Mouse (Mus musculus) midbrain, postnatal 0 days (tissue): ENCODE results near the gene Pepd. TPM values are rescaled to one million over a fixed set of nuclear protein-coding genes. Genes with fewer than 3 reads are reported as not detected.

Experiments used
- ATAC-seq: fragments of 200-750 bp; cut with Nextera tagmentation; 2 replicates; pipeline ENCODE4 v1.8.0; 2017; ENCODE audit warnings: moderate number of reproducible peaks, mild to moderate bottlenecking, moderate TSS enrichment, moderate library complexity; ENCODE audit not compliant: low FRiP score
- DNase-seq: peaks from one replicate; pipeline ENCODE4 v3.0.0-alpha.2; 2015; ENCODE audit warnings: low spot score
- H3K27ac ChIP-seq: fragments of 300-500 bp; sonication (generic); 2 replicates; pipeline ENCODE4 v1.5.1; 2014; ENCODE audit warnings: low read depth, mild to moderate bottlenecking, low read length, mixed read lengths
- H3K27me3 ChIP-seq: fragments of 300-500 bp; sonication (generic); 2 replicates; pipeline ENCODE4 v1.6.1; 2014; ENCODE audit warnings: low read length, control low read depth, mixed read lengths; ENCODE audit not compliant: insufficient read depth
- H3K36me3 ChIP-seq: fragments of 300-500 bp; sonication (generic); 2 replicates; pipeline ENCODE4 v1.6.1; 2014; ENCODE audit warnings: low read length, control low read depth, mixed read lengths; ENCODE audit not compliant: insufficient read depth
- H3K4me1 ChIP-seq: fragments of 300-500 bp; sonication (generic); 2 replicates; pipeline ENCODE4 v1.6.1; 2014; ENCODE audit warnings: mild to moderate bottlenecking, control low read depth, antibody characterized with exemption, low read length, mixed read lengths; ENCODE audit not compliant: insufficient read depth
- H3K4me2 ChIP-seq: fragments of 300-500 bp; sonication (generic); 2 replicates; pipeline ENCODE4 v1.6.1; 2014; ENCODE audit warnings: low read depth, mild to moderate bottlenecking, low read length, mixed read lengths; ENCODE audit not compliant: poor library complexity, severe bottlenecking
- H3K4me3 ChIP-seq: fragments of 300-500 bp; sonication (generic); 2 replicates; pipeline ENCODE4 v1.5.1; 2014; ENCODE audit warnings: low read depth, mild to moderate bottlenecking, low read length, moderate library complexity
- H3K9ac ChIP-seq: fragments of 300-500 bp; sonication (generic); replicated peaks from 2 replicates; pipeline ENCODE4 v1.6.1; 2014; ENCODE audit warnings: mild to moderate bottlenecking, low read length, moderate library complexity, mixed read lengths; ENCODE audit not compliant: poor library complexity, severe bottlenecking
- H3K9me3 ChIP-seq: fragments of 300-500 bp; sonication (generic); 2 replicates; pipeline ENCODE4 v1.6.1; 2016; ENCODE audit warnings: low read length, control low read depth
- CTCF ChIP-seq: IDR thresholded peaks from 2 replicates; pipeline ENCODE4 v1.5.1; 2016; ENCODE audit warnings: antibody characterized with exemption, mild to moderate bottlenecking
- WGBS: fragments of 180-500 bp; shearing (Covaris S2); extraction: QIAGEN DNeasy Blood & Tissue Kit; methylation state at CpG from one replicate; pipeline ENCODE4 v1.1.7; 2014; 5-methylcytosine and 5-hydroxymethylcytosine counted together
- polyA plus RNA-seq: library from polyadenylated mRNA; unstranded; fragments of >200 nt; fragmentation: Nextera tagmentation; extraction: Ambion mirVana; gene quantifications from 2 replicates; pipeline ENCODE4 v1.2.1, GENCODE M21; 2015
- total RNA-seq: library from RNA; depleted of rRNA; stranded (reverse); fragments of >200 nt; gene quantifications from 2 replicates; pipeline ENCODE4 v1.2.3, GENCODE M21; 2014

The Pepd gene
- total and polyA plus RNA-seq, 2 experiments from 2014 or later = 60.8 to 69.8 TPM

DNA sequence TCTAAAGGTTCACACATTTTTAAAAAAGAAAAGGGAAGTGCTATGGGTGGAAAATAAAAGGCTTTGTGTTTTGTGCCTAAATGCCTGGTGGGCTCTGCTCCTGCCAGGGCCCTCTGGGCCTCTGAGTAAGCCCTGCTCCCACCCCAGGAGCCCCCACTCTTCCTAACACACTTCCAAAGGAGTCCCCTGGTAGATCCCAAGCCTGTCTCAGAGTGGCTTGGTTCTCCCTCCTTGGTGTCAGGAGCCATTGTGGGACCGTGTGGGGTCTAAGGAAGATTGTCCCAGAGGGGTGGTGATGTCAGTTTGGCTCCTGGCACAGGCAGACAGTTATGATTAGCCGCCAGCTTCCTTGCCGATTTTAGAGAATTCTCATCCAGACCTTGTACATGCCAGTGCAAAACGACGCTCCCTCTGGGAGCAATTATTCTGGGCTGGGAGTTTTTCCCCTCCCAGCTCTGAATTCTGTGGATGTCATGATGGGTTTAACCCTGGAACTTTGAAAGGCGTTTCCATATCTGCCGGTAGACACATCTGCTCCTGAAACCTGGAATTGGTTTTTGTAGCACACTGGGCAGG lies 74.5 kb downstream of the Pepd start:
- 39% methylated on average over 7 of the region's 7 CpGs for WGBS
- Histone ChIP-seq H3K27ac (0 out of 2 replicates have a peak overlapping the region, but pooled peaks have one; percentile 13), H3K9ac (no peak overlapping the region), H3K4me2 (no peak overlapping the region), H3K4me1 (peaks cover 15% of the 10 kb centered on the region), H3K27me3 (no peaks in the 10 kb centered on the region), H3K9me3 (no peaks in the 10 kb centered on the region), H3K4me3 (no peak overlapping the region), H3K36me3 (no peaks in the 10 kb centered on the region)
- TF ChIP-seq CTCF = no peak
- ATAC-seq (no peak), DNase-seq (no peak)

DNA sequence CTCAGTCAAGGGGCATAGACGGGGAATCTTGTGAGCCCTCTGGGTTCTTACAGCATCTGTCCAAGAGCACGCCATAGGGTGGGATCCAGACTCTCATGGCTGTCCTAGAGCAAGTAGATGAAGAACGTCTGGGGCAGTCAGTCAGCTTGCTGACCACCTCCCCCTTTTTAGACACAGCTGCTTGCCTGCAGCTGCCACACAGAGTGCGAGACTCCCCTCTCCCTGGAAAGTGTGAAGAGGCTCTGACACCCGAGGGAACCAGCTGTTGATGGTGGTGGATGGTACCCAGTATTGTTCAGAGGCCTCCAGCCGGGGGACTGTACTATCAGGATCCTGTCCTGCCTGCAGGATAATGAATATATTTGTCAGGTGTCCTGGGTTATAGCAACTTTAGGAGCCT lies 75.1 kb downstream of the Pepd start:
- H3K4me3 ChIP-seq = no peak overlapping the region
- H3K9ac ChIP-seq = no peak overlapping the region
- no peaks in the 10 kb centered on the region for H3K36me3 ChIP-seq
- ATAC-seq (no peak), DNase-seq (no peak)
- no peaks in the 10 kb centered on the region for H3K9me3 ChIP-seq
- H3K4me2 ChIP-seq = no peak overlapping the region
- H3K4me1 ChIP-seq = peaks cover 15% of the 10 kb centered on the region
- H3K27ac ChIP-seq = 0 out of 2 replicates have a peak overlapping the region, but pooled peaks have one; percentile 13
- no peaks in the 10 kb centered on the region for H3K27me3 ChIP-seq
- TF ChIP-seq CTCF = no peak
- WGBS = 54% methylated on average over 6 of the region's 6 CpGs

DNA sequence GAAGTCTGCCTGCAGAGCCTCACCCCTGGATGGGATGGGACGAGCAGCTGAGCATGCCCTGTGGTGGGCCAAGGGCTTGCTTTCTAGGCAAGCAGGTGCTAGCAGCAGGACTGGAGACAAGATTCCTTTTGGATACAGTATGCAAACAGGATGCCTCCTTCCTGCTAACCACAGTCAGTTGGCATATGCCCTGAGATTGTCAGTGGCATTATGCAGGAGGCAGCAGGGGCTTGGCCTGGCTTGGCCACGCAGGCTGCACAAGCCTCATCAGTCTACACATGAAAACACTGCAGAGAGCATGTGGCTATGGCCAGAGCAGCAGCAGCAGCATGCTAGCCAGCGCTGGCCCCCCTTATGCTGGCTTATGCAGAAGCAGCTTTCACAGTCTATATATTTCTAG lies 76.3 kb downstream of the Pepd start:
- WGBS = 39% methylated on average over 3 of the region's 3 CpGs
- no peaks in the 10 kb centered on the region for H3K9me3 ChIP-seq
- no peak for TF ChIP-seq CTCF
- ATAC-seq = peak; percentile 60; the same call in 1 of the 2 replicates
- H3K36me3 ChIP-seq = no peaks in the 10 kb centered on the region
- no peak overlapping the region; the same call in 1 of the 2 replicates for H3K9ac ChIP-seq
- H3K4me3 ChIP-seq = no peak overlapping the region
- no peak overlapping the region for H3K4me2 ChIP-seq
- peak overlapping the region; percentile 63 for H3K27ac ChIP-seq
- peak; percentile 59 for DNase-seq
- peaks cover 15% of the 10 kb centered on the region for H3K4me1 ChIP-seq
- no peaks in the 10 kb centered on the region for H3K27me3 ChIP-seq

DNA sequence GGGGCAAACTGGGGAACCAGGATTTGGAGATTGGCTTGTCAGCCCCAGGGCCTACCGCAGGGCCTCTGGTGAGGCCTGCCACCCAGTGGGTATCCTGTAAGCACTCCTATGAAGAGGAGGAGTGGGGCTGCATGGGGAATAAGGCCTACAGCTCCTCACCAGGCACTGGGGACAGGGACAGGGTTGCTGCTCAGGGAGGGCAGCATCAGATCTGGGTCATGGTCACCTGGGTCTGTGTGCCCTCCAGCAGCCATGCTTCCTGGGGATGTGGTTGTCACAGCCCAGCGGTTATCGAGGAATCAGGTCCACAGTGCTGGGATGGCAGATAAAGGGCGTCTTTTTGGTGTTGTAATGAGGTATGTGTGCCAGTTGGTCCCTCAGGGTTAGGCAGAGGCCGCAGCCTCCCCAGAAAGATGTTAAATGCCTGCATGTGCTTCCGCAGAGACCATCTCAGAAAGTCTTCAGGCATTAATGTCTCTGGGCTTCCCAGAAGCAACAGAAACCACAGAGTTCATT lies 79.6 kb downstream of the Pepd start:
- no peak for ATAC-seq
- Histone ChIP-seq H3K27ac (no peak overlapping the region), H3K9me3 (no peaks in the 10 kb centered on the region), H3K4me1 (peaks cover 15% of the 10 kb centered on the region), H3K27me3 (no peaks in the 10 kb centered on the region), H3K4me3 (no peak overlapping the region), H3K36me3 (no peaks in the 10 kb centered on the region), H3K9ac (no peak overlapping the region), H3K4me2 (no peak overlapping the region)
- WGBS = 86% methylated on average over 6 of the region's 6 CpGs
- no peak for TF ChIP-seq CTCF
- DNase-seq = no peak

DNA sequence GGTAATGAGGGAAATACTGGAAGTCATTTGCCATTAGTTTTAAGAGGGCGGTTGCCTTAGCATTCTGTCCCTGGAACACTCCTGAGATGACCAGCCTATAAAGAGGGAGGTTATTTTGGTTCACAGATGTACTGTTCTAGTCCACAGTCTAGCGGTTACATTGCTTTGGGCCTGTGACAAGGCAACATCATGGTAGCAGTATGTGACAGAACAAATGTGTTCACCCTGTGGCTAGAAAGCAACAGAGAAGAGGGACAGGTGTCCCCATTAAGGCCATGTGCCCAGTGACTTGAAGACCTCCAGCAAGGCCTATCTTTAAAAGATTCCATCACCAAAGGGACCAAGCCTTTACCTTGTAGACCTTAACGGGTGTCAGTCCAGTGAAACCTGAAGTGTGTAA lies 80.6 kb downstream of the Pepd start:
- H3K4me1 ChIP-seq = peaks cover 10% of the 10 kb centered on the region
- 93% methylated on average over 3 of the region's 3 CpGs for WGBS
- ATAC-seq = no peak
- DNase-seq = no peak
- H3K9ac ChIP-seq = no peak overlapping the region
- no peak overlapping the region for H3K4me3 ChIP-seq
- no peaks in the 10 kb centered on the region for H3K9me3 ChIP-seq
- H3K36me3 ChIP-seq = no peaks in the 10 kb centered on the region
- no peak for TF ChIP-seq CTCF
- no peak overlapping the region for H3K27ac ChIP-seq
- no peaks in the 10 kb centered on the region for H3K27me3 ChIP-seq
- no peak overlapping the region for H3K4me2 ChIP-seq

- Histone ChIP-seq H3K9me3 (no peaks in the 10 kb centered on the region), H3K27ac (no peak overlapping the region), H3K4me1 (no peaks in the 10 kb centered on the region), H3K36me3 (no peaks in the 10 kb centered on the region), H3K27me3 (no peaks in the 10 kb centered on the region), H3K4me2 (no peak overlapping the region), H3K4me3 (no peak overlapping the region), H3K9ac (no peak overlapping the region)
- TF ChIP-seq CTCF = no peak
- DNase-seq = no peak
- ATAC-seq = no peak; the same call in 1 of the 2 replicates
- WGBS = 76% methylated on average over 7 of the region's 7 CpGs
Measured at GRCm38 (mm10) chr7:34995872-34996662, 83.9 kb downstream of the Pepd start.
